Mouse (Mus musculus) midbrain, embryonic 11.5 days (tissue): ENCODE data around the gene Sepsecs. TPM values are rescaled to one million over a fixed set of nuclear protein-coding genes. Genes with fewer than 3 reads are reported as not detected.
A peak's percentile ranks its signal among the peaks of the same experiment; 100 is the strongest.

Experiments used
- ATAC-seq: fragments of 200-750 bp; cut with Nextera tagmentation; 2 replicates; pipeline ENCODE4 v1.8.0; 2017; ENCODE audit warnings: moderate TSS enrichment, moderate library complexity; ENCODE audit not compliant: low FRiP score
- DNase-seq: peaks from one replicate; pipeline ENCODE4 v3.0.0; 2015; ENCODE audit warnings: low spot score; ENCODE audit errors: missing footprints
- H3K27ac ChIP-seq: fragments of 300-500 bp; sonication (generic); 2 replicates; pipeline ENCODE4 v1.5.1; 2014; ENCODE audit warnings: low read depth, low read length
- H3K27me3 ChIP-seq: fragments of 300-500 bp; sonication (generic); 2 replicates; pipeline ENCODE4 v1.6.1; 2014; ENCODE audit warnings: mild to moderate bottlenecking, low read length, moderate library complexity, mixed read lengths; ENCODE audit not compliant: control insufficient read depth, insufficient read depth
- H3K36me3 ChIP-seq: fragments of 300-500 bp; sonication (generic); 2 replicates; pipeline ENCODE4 v1.6.1; 2014; ENCODE audit warnings: mild to moderate bottlenecking, low read length, moderate library complexity, mixed read lengths; ENCODE audit not compliant: control insufficient read depth, insufficient read depth
- H3K4me1 ChIP-seq: fragments of 300-500 bp; sonication (generic); 2 replicates; pipeline ENCODE4 v1.6.1; 2014; ENCODE audit warnings: low read length; ENCODE audit not compliant: control insufficient read depth, insufficient read depth
- H3K4me2 ChIP-seq: fragments of 300-500 bp; sonication (generic); 2 replicates; pipeline ENCODE4 v1.6.1; 2014; ENCODE audit warnings: mild to moderate bottlenecking, moderate library complexity
- H3K4me3 ChIP-seq: fragments of 300-500 bp; sonication (generic); 2 replicates; pipeline ENCODE4 v1.5.1; 2014; ENCODE audit warnings: low read depth, low read length
- H3K9ac ChIP-seq: fragments of 300-500 bp; sonication (generic); 2 replicates; pipeline ENCODE4 v1.6.1; 2014; ENCODE audit warnings: low read length
- H3K9me3 ChIP-seq: fragments of 300-500 bp; sonication (generic); 2 replicates; pipeline ENCODE4 v1.6.1; 2016; ENCODE audit warnings: low read length; ENCODE audit not compliant: control insufficient read depth
- WGBS: fragments of 180-500 bp; shearing (Covaris S2); extraction: QIAGEN DNeasy Blood & Tissue Kit; methylation state at CpG from one replicate; pipeline ENCODE4 v1.1.7; 2014; 5-methylcytosine and 5-hydroxymethylcytosine counted together
- polyA plus RNA-seq: library from polyadenylated mRNA; unstranded; fragments of >200 nt; fragmentation: Nextera tagmentation; extraction: Ambion mirVana; gene quantifications from 2 replicates; pipeline ENCODE4 v1.2.1, GENCODE M21; 2014

Gene Sepsecs
- polyA plus RNA-seq, 1 experiment from 2014 or later = 8.0 TPM

- Histone ChIP-seq H3K36me3 (no peaks in the 10 kb centered on the region), H3K4me3 (peak overlapping the region; percentile 38), H3K9me3 (no peaks in the 10 kb centered on the region), H3K4me1 (peaks cover 11% of the 10 kb centered on the region), H3K9ac (peak overlapping the region; percentile 58), H3K27ac (no peak overlapping the region), H3K4me2 (peak overlapping the region; percentile 81), H3K27me3 (no peaks in the 10 kb centered on the region)
- DNase-seq = peak; percentile 92
- WGBS = 2% methylated on average over 41 of the region's 41 CpGs
- ATAC-seq = peak; percentile 61
Measured at GRCm38 (mm10) chr5:52618348-52619270, 50.9 kb downstream of the Sepsecs start.

DNA sequence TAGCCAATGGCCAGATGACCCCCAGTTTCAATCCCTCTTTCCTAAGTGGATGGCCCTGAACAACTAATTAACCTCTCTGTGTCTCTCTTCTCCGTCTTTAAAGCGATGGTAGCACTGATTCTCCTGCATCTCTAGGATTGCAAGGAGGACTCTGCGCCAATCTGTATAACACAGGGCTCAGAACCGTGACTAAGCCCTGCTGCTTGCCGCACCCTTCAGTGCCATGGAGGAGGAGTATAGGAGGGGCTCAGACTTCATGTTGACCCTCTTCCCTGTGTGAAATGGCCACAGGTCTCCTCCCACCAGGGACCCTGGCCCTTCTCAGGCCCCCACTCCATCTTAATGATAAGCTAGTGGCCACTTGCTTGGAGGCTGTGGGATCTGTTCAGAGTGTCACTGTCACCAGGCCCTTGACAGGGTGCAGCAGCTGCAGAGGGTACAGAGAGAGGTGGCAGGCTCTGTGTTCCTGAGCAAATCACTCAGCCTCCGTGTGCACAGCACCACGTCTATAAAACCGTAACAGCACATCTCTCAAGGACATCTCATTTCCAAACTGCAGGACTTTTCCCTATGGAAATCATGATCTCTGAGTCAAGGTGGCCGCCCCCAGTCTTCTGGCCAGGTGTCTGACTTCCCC is 51.7 kb downstream of the Sepsecs start:
- Histone ChIP-seq H3K27ac (no peak overlapping the region), H3K4me3 (no peak overlapping the region; the same call in 1 of the 2 replicates), H3K4me1 (peaks cover 11% of the 10 kb centered on the region), H3K4me2 (peak overlapping the region; percentile 81), H3K9me3 (no peaks in the 10 kb centered on the region), H3K9ac (no peak overlapping the region; the same call in 1 of the 2 replicates), H3K36me3 (no peaks in the 10 kb centered on the region), H3K27me3 (no peaks in the 10 kb centered on the region)
- 15% methylated on average over 9 of the region's 9 CpGs for WGBS
- DNase-seq (peak; percentile 90), ATAC-seq (peak; percentile 61)

GRCm38 (mm10) chr5:52616549-52616948 is 53.0 kb downstream of the Sepsecs start:
- no peaks in the 10 kb centered on the region for H3K36me3 ChIP-seq
- H3K4me3 ChIP-seq = no peak overlapping the region
- H3K4me1 ChIP-seq = peaks cover 11% of the 10 kb centered on the region
- H3K9ac ChIP-seq = no peak overlapping the region
- DNase-seq (no peak), ATAC-seq (no peak)
- 36% methylated on average over 2 of the region's 2 CpGs for WGBS
- no peak overlapping the region for H3K4me2 ChIP-seq
- H3K27me3 ChIP-seq = no peaks in the 10 kb centered on the region
- no peaks in the 10 kb centered on the region for H3K9me3 ChIP-seq
- H3K27ac ChIP-seq = no peak overlapping the region

DNA sequence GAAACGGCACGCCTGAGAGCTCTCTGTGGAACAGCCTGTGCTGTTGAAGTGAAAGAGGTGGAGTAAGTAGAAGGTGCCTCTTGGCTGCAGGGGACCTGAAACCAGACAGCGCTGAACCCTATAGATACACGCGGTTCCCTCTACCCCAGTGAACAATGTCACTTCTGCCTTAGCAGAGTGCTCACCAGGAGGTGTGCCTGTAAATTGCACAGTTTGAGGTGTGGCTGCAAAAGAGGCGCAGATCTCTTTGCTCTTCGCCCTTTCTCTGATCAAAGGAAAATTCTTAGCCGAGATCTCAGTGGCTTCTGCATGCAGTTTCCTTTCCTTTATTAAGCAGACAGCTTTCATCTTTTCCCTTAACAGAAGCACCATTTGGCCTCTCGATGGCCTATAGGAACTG is 54.1 kb downstream of the Sepsecs start:
- no peaks in the 10 kb centered on the region for H3K36me3 ChIP-seq
- H3K9me3 ChIP-seq = no peaks in the 10 kb centered on the region
- H3K4me3 ChIP-seq = no peak overlapping the region
- WGBS = 76% methylated on average over 9 of the region's 9 CpGs
- peaks cover 11% of the 10 kb centered on the region for H3K4me1 ChIP-seq
- no peak overlapping the region for H3K4me2 ChIP-seq
- no peak for ATAC-seq
- no peaks in the 10 kb centered on the region for H3K27me3 ChIP-seq
- no peak overlapping the region for H3K9ac ChIP-seq
- no peak overlapping the region for H3K27ac ChIP-seq
- DNase-seq = peak; percentile 53

- WGBS = 76% methylated on average over 4 of the region's 4 CpGs
- H3K4me2 ChIP-seq = no peak overlapping the region
Measured at GRCm38 (mm10) chr5:52614686-52615085, 54.8 kb downstream of the Sepsecs start.

DNA sequence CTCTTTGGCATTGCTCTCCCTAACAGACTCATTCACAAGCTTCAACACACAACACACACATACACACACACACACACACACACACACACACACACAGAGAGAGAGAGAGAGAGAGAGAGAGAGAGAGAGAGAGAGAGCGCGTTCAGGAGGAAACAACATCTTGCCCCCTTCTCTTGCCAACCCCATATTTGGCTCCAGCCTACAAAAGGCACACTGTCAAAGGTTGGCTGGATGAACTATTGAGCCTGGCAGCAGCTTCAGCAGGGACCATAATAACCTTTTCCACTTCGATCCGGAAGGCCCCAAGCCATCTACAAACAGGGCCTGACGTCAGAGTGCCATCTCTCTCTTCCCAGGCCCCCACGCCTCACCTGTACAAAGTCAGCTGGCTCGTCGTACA is 56.7 kb downstream of the Sepsecs start:
- 93% methylated on average over 8 of the region's 8 CpGs for WGBS

More at GRCm38 (mm10) chr5:52614686-52615085, 54.8 kb downstream of the Sepsecs start:
- no peak overlapping the region for H3K4me3 ChIP-seq
- no peak overlapping the region for H3K9ac ChIP-seq
- peaks cover 11% of the 10 kb centered on the region for H3K4me1 ChIP-seq
- DNase-seq = peak; percentile 49
- no peaks in the 10 kb centered on the region for H3K36me3 ChIP-seq
- no peak overlapping the region for H3K27ac ChIP-seq
- no peaks in the 10 kb centered on the region for H3K27me3 ChIP-seq
- no peak for ATAC-seq
- H3K9me3 ChIP-seq = no peaks in the 10 kb centered on the region

DNA sequence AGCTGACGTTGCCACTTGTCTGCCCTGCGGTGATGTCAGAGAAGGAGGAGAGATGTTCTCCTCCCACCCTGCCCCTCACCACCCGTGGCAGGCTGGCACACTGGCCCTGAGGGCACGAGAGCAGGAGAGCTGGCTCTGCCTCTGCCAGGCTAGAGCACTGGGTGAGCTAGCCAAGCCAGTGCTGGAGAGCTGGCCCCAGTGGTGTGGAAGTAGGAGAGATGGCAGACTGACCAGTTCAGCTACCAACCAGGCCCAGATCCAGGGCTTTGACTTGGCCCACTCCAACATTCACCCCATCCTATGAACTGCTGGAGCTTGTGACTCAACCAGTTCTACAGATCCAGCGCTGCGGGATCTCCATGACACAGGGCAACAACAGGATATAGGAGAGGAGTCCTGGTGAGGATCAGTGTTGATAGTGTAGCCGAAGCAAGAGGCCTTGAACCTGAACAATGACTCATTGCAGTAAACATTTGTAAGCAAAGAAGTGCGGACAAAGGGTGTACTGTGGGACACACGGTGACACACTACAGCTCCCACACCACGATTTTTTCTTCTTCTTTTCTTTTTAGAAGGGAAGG is 58.1 kb downstream of the Sepsecs start:
- Histone ChIP-seq H3K4me3 (no peak overlapping the region), H3K27ac (no peak overlapping the region), H3K4me1 (no peaks in the 10 kb centered on the region), H3K9ac (no peak overlapping the region), H3K9me3 (no peaks in the 10 kb centered on the region; the same call in 1 of the 2 replicates), H3K36me3 (no peaks in the 10 kb centered on the region), H3K4me2 (no peak overlapping the region), H3K27me3 (no peaks in the 10 kb centered on the region)
- ATAC-seq (no peak), DNase-seq (no peak)
- 81% methylated on average over 10 of the region's 10 CpGs for WGBS

More for the DNA sequence above, 56.7 kb downstream of the Sepsecs start:
- ATAC-seq (no peak), DNase-seq (no peak)
- H3K4me2 ChIP-seq = no peak overlapping the region
- H3K36me3 ChIP-seq = no peaks in the 10 kb centered on the region
- no peaks in the 10 kb centered on the region for H3K27me3 ChIP-seq
- H3K9ac ChIP-seq = no peak overlapping the region
- peaks cover 5% of the 10 kb centered on the region; the same call in 1 of the 2 replicates for H3K4me1 ChIP-seq
- no peaks in the 10 kb centered on the region; the same call in 1 of the 2 replicates for H3K9me3 ChIP-seq
- no peak overlapping the region for H3K27ac ChIP-seq
- H3K4me3 ChIP-seq = no peak overlapping the region

DNA sequence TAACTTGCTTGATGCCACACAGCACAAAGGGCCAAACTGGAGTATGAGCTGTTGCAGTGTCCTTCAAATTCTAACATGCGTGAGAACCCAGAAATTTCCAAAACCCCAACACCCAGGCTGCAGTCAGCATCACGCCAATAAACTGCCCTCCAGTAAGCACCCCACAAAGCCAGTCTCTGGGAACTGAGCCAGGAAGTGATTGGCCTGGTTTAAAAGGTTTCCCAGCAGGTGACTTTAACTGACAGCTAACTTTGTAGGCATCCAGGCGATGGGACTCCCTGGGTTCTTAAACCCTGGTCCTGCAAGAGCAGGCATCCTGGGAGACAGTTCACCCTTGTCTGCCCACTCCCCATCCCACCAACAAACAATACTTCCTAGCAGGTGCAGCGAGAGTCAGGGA is 59.2 kb downstream of the Sepsecs start:
- Histone ChIP-seq H3K4me1 (no peaks in the 10 kb centered on the region), H3K9ac (no peak overlapping the region), H3K27me3 (no peaks in the 10 kb centered on the region), H3K4me2 (no peak overlapping the region), H3K9me3 (no peaks in the 10 kb centered on the region; the same call in 1 of the 2 replicates), H3K4me3 (no peak overlapping the region), H3K27ac (no peak overlapping the region), H3K36me3 (no peaks in the 10 kb centered on the region)
- WGBS = 51% methylated on average over 4 of the region's 4 CpGs
- no peak for DNase-seq
- ATAC-seq = no peak
